Mouse (Mus musculus): ENCODE results near the gene Rfc3. TPM values are rescaled to one million over a fixed set of nuclear protein-coding genes. Genes with fewer than 3 reads are reported as not detected.
"Not testable (repeated sequence)": the region's sequence is repeated elsewhere in the genome, so short reads cannot be mapped to it uniquely, and the experiment has no call there.

Rfc3 gene
- 8.0 and 8.9 TPM in 2 replicates for total RNA-seq (2014; rRNA removed)
- polyA plus RNA-seq (2012; rRNA removed), result 4.2 and 4.8 TPM in 2 replicates

DNA sequence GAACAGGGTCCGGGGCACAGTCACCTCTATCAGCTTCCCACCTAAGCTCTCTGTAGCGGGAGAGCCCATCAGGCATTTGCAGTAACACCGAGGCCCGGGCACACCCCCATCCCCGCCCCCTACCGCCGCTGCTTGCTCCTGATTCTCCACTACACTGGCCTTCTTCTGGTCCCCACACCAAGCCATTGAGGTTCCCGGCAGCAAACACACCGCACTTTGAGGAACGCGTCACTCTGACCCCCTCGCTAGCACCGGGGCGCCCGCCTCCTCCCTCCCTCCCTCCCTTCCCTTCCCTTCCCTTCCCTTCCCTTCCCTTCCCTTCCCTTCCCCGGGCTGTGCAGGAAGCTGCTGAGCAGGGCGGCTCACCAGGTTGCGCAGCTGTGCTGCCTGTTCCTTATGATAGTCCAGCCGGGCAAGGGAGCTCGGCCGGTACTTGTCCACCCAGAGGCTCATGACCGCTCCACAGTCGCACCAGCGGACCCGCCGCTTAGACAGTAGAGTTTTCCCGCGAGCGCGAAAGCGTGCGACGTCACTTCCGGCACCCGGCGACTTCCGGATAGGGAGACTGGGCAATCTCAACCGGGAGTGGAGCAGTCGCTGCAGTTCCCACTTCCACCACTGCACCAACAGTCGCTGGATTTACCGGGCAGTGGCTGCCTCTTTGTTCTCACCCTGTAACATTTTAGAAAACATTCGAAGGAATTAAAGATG, at the start of gene Rfc3:
Gene Rfc3 (minus strand): TSS at position 543 of the 711 bp plus-strand sequence.
- DNase-seq (ENCODE audit: extremely low read depth, low read depth, low spot score), result peak; percentile 84
- Histone ChIP-seq H3K4me3 (ENCODE audit: insufficient read depth, low read depth, low read length) (peak within 1 kb of the TSS; percentile 70), H3K4me1 (ENCODE audit: control insufficient read depth, insufficient read depth, low read length) (no peaks in the 10 kb centered on the region), H3K9ac (ENCODE audit: low read depth, low read length) (peak within 1 kb of the TSS; percentile 71), H3K27ac (replicated peaks; ENCODE audit: insufficient read depth, low read depth, low read length) (no peak within 1 kb of the TSS; the same call in 1 of the 2 replicates), H3K79me2 (ENCODE audit: control insufficient read depth, insufficient read depth, low read length) (no peaks in the 10 kb centered on the region), H3K27me3 (ENCODE audit: control insufficient read depth, insufficient read depth, low read length) (no peaks in the 10 kb centered on the region), H3K36me3 (ENCODE audit: control insufficient read depth, insufficient read depth, low read length) (peaks cover 8% of the 10 kb centered on the region; the same call in 1 of the 2 replicates)
- WGBS, result 1% methylated on average over 40 of the region's 42 CpGs
- TF ChIP-seq CTCF (IDR thresholded peaks at IDR 0.05; ENCODE audit: low read depth, low read length) (peak; percentile 83), POLR2A (IDR thresholded peaks at IDR 0.05; ENCODE audit: extremely low read depth, insufficient read depth, low read length) (no peak)

DNA sequence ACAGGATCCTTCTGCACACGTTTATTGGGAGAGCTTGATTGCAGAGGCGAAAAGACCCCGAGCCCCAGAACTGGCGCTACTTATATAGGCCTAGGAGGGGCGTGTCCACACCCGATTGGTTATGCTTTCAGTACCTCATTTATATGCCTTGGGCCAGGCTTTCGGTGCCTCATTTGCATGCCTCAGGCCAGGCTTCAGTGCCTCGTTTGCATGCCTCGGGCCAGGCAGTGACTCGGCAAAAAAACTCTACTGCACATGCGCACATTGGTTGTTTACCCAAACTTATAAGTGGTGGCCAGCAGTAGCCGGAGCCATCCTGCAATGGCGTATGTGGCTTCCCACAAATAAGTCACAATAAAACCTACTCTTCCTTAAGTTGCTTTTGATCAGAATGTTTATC, 42.6 kb upstream of the Rfc3 start:
- not testable (repeated sequence) for DNase-seq (ENCODE audit: extremely low read depth, low read depth, low spot score); H3K27ac ChIP-seq (replicated peaks; ENCODE audit: insufficient read depth, low read depth, low read length); H3K79me2 ChIP-seq (ENCODE audit: control insufficient read depth, insufficient read depth, low read length); H3K9ac ChIP-seq (ENCODE audit: low read depth, low read length); H3K27me3 ChIP-seq (ENCODE audit: control insufficient read depth, insufficient read depth, low read length); H3K4me3 ChIP-seq (ENCODE audit: insufficient read depth, low read depth, low read length); H3K4me1 ChIP-seq (ENCODE audit: control insufficient read depth, insufficient read depth, low read length); H3K36me3 ChIP-seq (ENCODE audit: control insufficient read depth, insufficient read depth, low read length)
- WGBS, result 95% methylated on average over 13 of the region's 13 CpGs

DNA sequence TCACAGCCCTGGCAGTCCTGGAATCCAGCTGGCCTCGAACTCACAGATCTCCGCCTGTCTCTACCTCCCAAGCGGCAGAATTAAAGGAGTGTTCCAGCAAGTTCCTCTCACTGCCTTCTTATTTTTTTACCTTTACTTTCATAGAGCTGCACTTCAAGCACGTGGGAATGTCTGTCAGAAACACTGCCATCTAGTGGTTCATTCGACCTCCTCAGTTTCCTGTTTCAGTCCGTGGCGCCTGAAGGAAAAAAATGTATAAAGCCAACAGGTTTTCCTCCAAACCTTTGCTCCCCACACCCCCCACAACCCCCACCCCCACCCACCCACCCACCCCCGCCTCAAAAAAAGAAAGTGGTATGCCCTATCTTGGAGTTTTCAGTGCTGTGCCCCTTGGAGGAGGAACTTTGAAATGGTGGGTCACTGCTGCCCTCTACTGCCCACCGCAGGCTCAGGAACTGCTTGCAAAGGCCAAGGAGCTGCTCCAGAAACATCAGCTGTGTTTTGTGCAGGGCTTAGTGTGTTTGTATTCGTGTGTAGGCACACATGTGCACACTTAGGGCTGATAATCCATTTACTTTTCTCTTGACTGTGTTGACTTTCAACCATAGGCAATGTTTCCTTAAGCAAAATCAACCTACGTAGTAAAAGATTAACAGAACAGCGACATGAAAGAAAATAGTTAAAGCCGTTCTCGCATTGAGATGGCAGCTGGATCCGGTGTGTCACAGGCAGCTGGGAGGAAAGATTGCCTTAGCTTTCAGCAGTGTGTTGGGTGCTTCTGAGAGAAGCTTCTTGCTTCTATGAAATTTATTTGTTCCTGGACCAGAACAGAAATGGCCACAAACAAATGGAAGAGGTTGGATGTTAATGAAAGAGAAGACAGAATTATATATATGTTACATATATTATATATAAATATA, 35.8 kb upstream of the Rfc3 start:
- Histone ChIP-seq H3K36me3 (ENCODE audit: control insufficient read depth, insufficient read depth, low read length) (no peaks in the 10 kb centered on the region), H3K9ac (ENCODE audit: low read depth, low read length) (no peak overlapping the region), H3K27me3 (ENCODE audit: control insufficient read depth, insufficient read depth, low read length) (no peaks in the 10 kb centered on the region), H3K4me3 (ENCODE audit: insufficient read depth, low read depth, low read length) (no peak overlapping the region), H3K4me1 (ENCODE audit: control insufficient read depth, insufficient read depth, low read length) (no peaks in the 10 kb centered on the region), H3K79me2 (ENCODE audit: control insufficient read depth, insufficient read depth, low read length) (no peaks in the 10 kb centered on the region), H3K27ac (replicated peaks; ENCODE audit: insufficient read depth, low read depth, low read length) (no peak overlapping the region)
- peak; percentile 72 for DNase-seq (ENCODE audit: extremely low read depth, low read depth, low spot score)
- TF ChIP-seq POLR2A (IDR thresholded peaks at IDR 0.05; ENCODE audit: extremely low read depth, insufficient read depth, low read length), result no peak
- peak; percentile 95 for TF ChIP-seq CTCF (IDR thresholded peaks at IDR 0.05; ENCODE audit: low read depth, low read length)
- 15% methylated on average over 15 of the region's 15 CpGs for WGBS

DNA sequence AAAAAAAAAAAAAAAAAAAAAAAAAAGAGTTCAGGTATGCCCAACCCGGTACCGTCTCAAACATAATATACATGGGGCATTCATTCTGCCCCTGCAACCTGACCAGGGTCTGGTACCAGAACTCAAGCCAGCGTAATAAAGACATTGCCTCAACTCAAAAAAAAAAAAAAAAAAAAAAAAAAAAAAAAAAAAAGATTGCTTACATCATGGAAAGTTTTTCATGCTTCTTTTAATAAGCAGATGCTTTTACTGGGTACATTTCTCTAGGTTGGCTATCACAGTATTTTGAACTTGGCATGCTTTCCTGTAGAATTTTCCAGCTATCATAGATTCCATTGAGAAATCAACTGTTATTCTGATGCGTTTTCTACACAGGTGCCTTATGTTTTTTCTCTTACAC, 11.2 kb upstream of the Rfc3 start:
- no peak overlapping the region for H3K9ac ChIP-seq (ENCODE audit: low read depth, low read length)
- H3K79me2 ChIP-seq (ENCODE audit: control insufficient read depth, insufficient read depth, low read length), result no peaks in the 10 kb centered on the region
- H3K4me3 ChIP-seq (ENCODE audit: insufficient read depth, low read depth, low read length), result no peak overlapping the region
- no peaks in the 10 kb centered on the region for H3K36me3 ChIP-seq (ENCODE audit: control insufficient read depth, insufficient read depth, low read length)
- TF ChIP-seq CTCF (IDR thresholded peaks at IDR 0.05; ENCODE audit: low read depth, low read length), result no peak
- no peak for TF ChIP-seq POLR2A (IDR thresholded peaks at IDR 0.05; ENCODE audit: extremely low read depth, insufficient read depth, low read length)
- H3K27ac ChIP-seq (replicated peaks; ENCODE audit: insufficient read depth, low read depth, low read length), result no peak overlapping the region
- no peak for DNase-seq (ENCODE audit: extremely low read depth, low read depth, low spot score)
- no peaks in the 10 kb centered on the region for H3K4me1 ChIP-seq (ENCODE audit: control insufficient read depth, insufficient read depth, low read length)
- no peaks in the 10 kb centered on the region for H3K27me3 ChIP-seq (ENCODE audit: control insufficient read depth, insufficient read depth, low read length)
- WGBS, result 94% methylated on average over 4 of the region's 4 CpGs

DNA sequence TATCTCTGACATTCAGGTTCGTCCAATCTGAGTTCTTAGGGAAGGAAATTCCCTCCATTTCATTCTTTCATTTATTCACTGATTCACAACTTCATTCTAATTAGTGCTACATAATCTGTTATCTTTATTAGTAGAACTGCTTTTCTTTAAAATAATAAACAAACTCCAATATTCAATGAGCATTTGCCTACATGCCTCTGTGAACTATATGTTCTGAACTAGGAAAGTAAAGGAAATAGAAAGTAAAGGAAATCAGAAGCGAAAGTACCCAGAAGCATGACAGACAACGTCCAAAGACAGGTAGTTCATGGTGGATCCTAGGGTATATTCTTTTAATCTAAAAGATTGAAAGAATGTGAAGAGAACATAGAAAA, 356 bp upstream of the Rfc3 start:
- Histone ChIP-seq H3K4me1 (ENCODE audit: control insufficient read depth, insufficient read depth, low read length) (no peaks in the 10 kb centered on the region), H3K36me3 (ENCODE audit: control insufficient read depth, insufficient read depth, low read length) (peaks cover 8% of the 10 kb centered on the region; the same call in 1 of the 2 replicates), H3K4me3 (ENCODE audit: insufficient read depth, low read depth, low read length) (no peak overlapping the region), H3K79me2 (ENCODE audit: control insufficient read depth, insufficient read depth, low read length) (no peaks in the 10 kb centered on the region), H3K27me3 (ENCODE audit: control insufficient read depth, insufficient read depth, low read length) (no peaks in the 10 kb centered on the region), H3K9ac (ENCODE audit: low read depth, low read length) (no peak overlapping the region), H3K27ac (replicated peaks; ENCODE audit: insufficient read depth, low read depth, low read length) (no peak overlapping the region)
- WGBS, result 66% methylated on average over 3 of the region's 3 CpGs
- TF ChIP-seq POLR2A (IDR thresholded peaks at IDR 0.05; ENCODE audit: extremely low read depth, insufficient read depth, low read length) (no peak), CTCF (IDR thresholded peaks at IDR 0.05; ENCODE audit: low read depth, low read length) (no peak)
- no peak for DNase-seq (ENCODE audit: extremely low read depth, low read depth, low spot score)
